Mouse (Mus musculus) embryonic facial prominence, embryonic 13.5 days (tissue): ENCODE measurements around the gene Mrpl41. TPM values are rescaled to one million over a fixed set of nuclear protein-coding genes. Genes with fewer than 3 reads are reported as not detected.
A peak's percentile ranks its signal among the peaks of the same experiment; 100 is the strongest.

Source experiments
- ATAC-seq: fragments of 200-750 bp; cut with Nextera tagmentation; 2 replicates; pipeline ENCODE4 v1.8.0; 2017; ENCODE audit warnings: low read depth; ENCODE audit not compliant: insufficient number of reproducible peaks, insufficient read depth, low FRiP score, low TSS enrichment
- H3K27ac ChIP-seq: fragments of 300-500 bp; sonication (generic); 2 replicates; pipeline ENCODE4 v1.5.1; 2015; ENCODE audit warnings: moderate library complexity, mild to moderate bottlenecking, inconsistent platforms
- H3K27me3 ChIP-seq: fragments of 300-500 bp; sonication (generic); 2 replicates; pipeline ENCODE4 v1.6.1; 2015; ENCODE audit warnings: mild to moderate bottlenecking, inconsistent platforms
- H3K36me3 ChIP-seq: fragments of 300-500 bp; sonication (generic); 2 replicates; pipeline ENCODE4 v1.6.1; 2015; ENCODE audit warnings: mild to moderate bottlenecking, inconsistent platforms
- H3K4me1 ChIP-seq: fragments of 300-500 bp; sonication (generic); 2 replicates; pipeline ENCODE4 v1.6.1; 2015; ENCODE audit warnings: inconsistent platforms
- H3K4me2 ChIP-seq: fragments of 300-500 bp; sonication (generic); 2 replicates; pipeline ENCODE4 v1.6.1; 2015; ENCODE audit warnings: moderate library complexity, mild to moderate bottlenecking, inconsistent platforms
- H3K4me3 ChIP-seq: fragments of 300-500 bp; sonication (generic); 2 replicates; pipeline ENCODE4 v1.5.1; 2015; ENCODE audit warnings: mild to moderate bottlenecking, inconsistent platforms
- H3K9ac ChIP-seq: fragments of 300-500 bp; sonication (generic); 2 replicates; pipeline ENCODE4 v1.6.1; 2015; ENCODE audit warnings: mild to moderate bottlenecking, inconsistent platforms
- H3K9me3 ChIP-seq: fragments of 300-500 bp; sonication (generic); 2 replicates; pipeline ENCODE4 v1.6.1; 2016; ENCODE audit warnings: inconsistent platforms
- WGBS: fragments of 180-500 bp; shearing (Covaris S2); methylation state at CpG from one replicate; pipeline ENCODE4 v1.1.7; 2015; ENCODE audit warnings: mixed read lengths; 5-methylcytosine and 5-hydroxymethylcytosine counted together
- microRNA-seq: library from miRNA; unstranded; fragments of <30 nt; microRNA quantifications from one replicate; pipeline ENCODE4, GENCODE M21; 2016
- polyA plus RNA-seq: library from polyadenylated mRNA; unstranded; fragments of >200 nt; fragmentation: Nextera tagmentation; extraction: Ambion mirVana; gene quantifications from 2 replicates; pipeline ENCODE4 v1.2.1, GENCODE M21; 2015

Mrpl41 gene
- polyA plus RNA-seq, 1 experiment from 2014 or later: 145 TPM

DNA sequence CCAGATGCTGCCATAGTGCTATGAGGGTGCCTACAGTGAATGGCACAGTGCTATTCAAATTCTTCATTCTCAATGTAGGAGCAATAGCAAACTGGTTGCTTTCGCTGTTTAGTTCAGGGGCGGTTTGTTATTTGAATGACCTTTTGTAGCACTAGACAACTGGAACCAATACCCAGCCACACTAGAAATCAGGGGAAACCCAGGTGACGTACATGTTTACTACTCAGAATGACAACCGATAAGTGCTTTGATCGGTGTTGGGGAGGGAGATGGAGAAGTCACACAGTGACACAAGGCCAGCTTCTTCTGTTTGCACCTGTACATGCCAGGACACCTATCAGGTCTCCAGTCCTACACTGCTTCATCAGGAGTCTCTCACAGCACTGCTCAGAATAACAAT, 45.3 kb downstream of the Mrpl41 start:
- Histone ChIP-seq H3K9ac (no peak overlapping the region), H3K27me3 (peaks cover 10% of the 10 kb centered on the region), H3K36me3 (peaks cover 3% of the 10 kb centered on the region; the same call in 1 of the 2 replicates), H3K27ac (no peak overlapping the region), H3K9me3 (no peaks in the 10 kb centered on the region), H3K4me2 (no peak overlapping the region), H3K4me3 (no peak overlapping the region), H3K4me1 (peaks cover 8% of the 10 kb centered on the region)
- 87% methylated on average over 5 of the region's 5 CpGs for WGBS
- ATAC-seq: no peak

DNA sequence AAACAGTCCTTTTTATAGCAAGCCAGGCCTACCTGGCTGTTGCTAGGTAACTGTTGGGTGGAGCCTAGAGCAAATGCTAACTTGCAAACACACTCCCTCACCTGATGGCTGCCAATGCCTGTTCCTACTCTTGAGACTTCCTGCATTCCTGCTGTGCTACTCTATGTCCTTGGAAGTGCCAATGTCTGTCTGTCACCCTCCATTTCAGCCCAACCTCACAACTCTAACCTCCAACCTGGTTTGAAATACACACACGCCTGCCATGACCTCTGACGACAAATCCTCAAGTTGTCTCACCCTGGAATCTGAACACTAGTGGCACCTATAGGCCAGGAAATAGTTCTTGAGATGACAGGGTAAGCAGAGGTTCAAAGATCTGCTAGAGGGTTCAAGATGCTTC, 45.8 kb downstream of the Mrpl41 start:
- no peak for ATAC-seq
- H3K9ac ChIP-seq: no peak overlapping the region

GRCm38 (mm10) chr2:24927810-24928479, 47.0 kb downstream of the Mrpl41 start:
- no peak overlapping the region for H3K9ac ChIP-seq
- H3K9me3 ChIP-seq: no peaks in the 10 kb centered on the region
- peak; percentile 53 for ATAC-seq
- 0 out of 2 replicates have a peak, but pooled peaks cover 2% of the 10 kb centered on the region for H3K27me3 ChIP-seq
- WGBS: 63% methylated on average over 4 of the region's 4 CpGs
- H3K36me3 ChIP-seq: peaks cover 3% of the 10 kb centered on the region; the same call in 1 of the 2 replicates
- H3K4me3 ChIP-seq: no peak overlapping the region
- no peaks in the 10 kb centered on the region for H3K4me1 ChIP-seq
- H3K27ac ChIP-seq: peak overlapping the region; percentile 66
- H3K4me2 ChIP-seq: 0 out of 2 replicates have a peak overlapping the region, but pooled peaks have one; percentile 3

More for the DNA sequence above, 45.8 kb downstream of the Mrpl41 start:
- H3K27me3 ChIP-seq: peaks cover 6% of the 10 kb centered on the region
- 57% methylated on average over 2 of the region's 2 CpGs for WGBS
- peaks cover 3% of the 10 kb centered on the region; the same call in 1 of the 2 replicates for H3K36me3 ChIP-seq
- no peak overlapping the region for H3K27ac ChIP-seq
- H3K4me2 ChIP-seq: no peak overlapping the region
- no peak overlapping the region for H3K4me3 ChIP-seq
- peaks cover 3% of the 10 kb centered on the region for H3K4me1 ChIP-seq
- no peaks in the 10 kb centered on the region for H3K9me3 ChIP-seq

DNA sequence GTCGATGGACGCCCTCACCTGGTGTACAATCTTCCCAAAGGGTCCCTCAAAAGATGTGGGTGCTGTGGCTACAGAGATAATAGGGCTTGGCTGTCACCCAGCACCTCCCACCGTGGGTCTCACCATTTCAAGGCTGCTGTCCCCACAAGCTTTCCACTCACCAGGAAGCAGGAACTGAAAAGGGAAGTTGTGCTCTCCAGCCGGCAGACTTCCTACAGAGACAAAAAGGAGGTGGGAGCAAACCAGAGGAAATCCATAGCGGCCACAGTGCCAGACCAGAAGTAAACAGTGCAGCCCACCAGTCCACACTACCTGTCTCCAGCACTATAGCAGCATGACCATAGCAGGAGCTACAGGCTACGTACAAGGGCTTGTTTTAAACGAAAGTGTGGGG, 47.9 kb downstream of the Mrpl41 start:
- no peak overlapping the region for H3K4me2 ChIP-seq
- H3K4me1 ChIP-seq: no peaks in the 10 kb centered on the region
- no peak overlapping the region for H3K27ac ChIP-seq
- peaks cover 3% of the 10 kb centered on the region; the same call in 1 of the 2 replicates for H3K36me3 ChIP-seq
- H3K9ac ChIP-seq: no peak overlapping the region; the same call in 1 of the 2 replicates
- no peak for ATAC-seq
- H3K9me3 ChIP-seq: no peaks in the 10 kb centered on the region
- 0 out of 2 replicates have a peak, but pooled peaks cover 2% of the 10 kb centered on the region for H3K27me3 ChIP-seq
- no peak overlapping the region for H3K4me3 ChIP-seq
- WGBS: 71% methylated on average over 7 of the region's 7 CpGs

DNA sequence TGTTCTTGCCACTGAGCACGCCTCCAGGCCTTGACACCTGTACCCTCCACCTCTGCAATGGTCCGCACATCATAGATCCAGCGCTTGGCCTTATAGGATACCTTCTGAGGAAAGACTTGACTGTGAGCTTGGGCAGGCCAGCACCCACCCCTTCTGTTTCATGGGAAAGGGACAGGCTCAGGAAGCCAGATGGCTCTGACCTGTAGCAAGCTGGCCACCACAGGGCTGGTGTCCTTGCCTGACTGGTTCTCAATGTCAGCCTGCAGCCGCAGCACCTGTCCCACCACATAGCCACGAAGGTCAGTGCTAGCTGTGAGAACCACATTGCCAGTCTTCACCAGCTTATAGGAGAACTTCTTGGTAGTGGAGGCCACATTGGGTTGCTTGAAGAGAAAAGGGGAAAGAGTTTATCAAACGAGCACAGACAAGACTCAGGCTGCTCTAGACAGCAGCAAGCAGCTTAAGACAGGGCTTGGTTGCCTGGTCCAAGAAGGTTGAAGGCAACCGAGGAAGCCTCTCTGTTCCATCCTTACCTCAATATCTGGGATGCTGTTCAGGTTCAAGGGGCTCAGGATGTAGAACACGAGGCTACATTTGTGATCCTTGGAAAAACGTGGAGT, 48.4 kb downstream of the Mrpl41 start:
- Histone ChIP-seq H3K4me2 (no peak overlapping the region), H3K36me3 (peaks cover 3% of the 10 kb centered on the region; the same call in 1 of the 2 replicates), H3K9me3 (no peaks in the 10 kb centered on the region), H3K4me1 (no peaks in the 10 kb centered on the region), H3K9ac (no peak overlapping the region), H3K27ac (no peak overlapping the region), H3K4me3 (no peak overlapping the region), H3K27me3 (0 out of 2 replicates have a peak, but pooled peaks cover 2% of the 10 kb centered on the region)
- 81% methylated on average over 9 of the region's 9 CpGs for WGBS
- no peak for ATAC-seq

- no peak overlapping the region for H3K4me2 ChIP-seq
- no peak overlapping the region for H3K9ac ChIP-seq
- 0 out of 2 replicates have a peak, but pooled peaks have one; percentile 22 for ATAC-seq
- no peaks in the 10 kb centered on the region for H3K9me3 ChIP-seq
- no peak overlapping the region for H3K4me3 ChIP-seq
- H3K27ac ChIP-seq: no peak overlapping the region
- H3K4me1 ChIP-seq: no peaks in the 10 kb centered on the region
- WGBS: 85% methylated on average over 8 of the region's 8 CpGs
- 0 out of 2 replicates have a peak, but pooled peaks cover 2% of the 10 kb centered on the region for H3K27me3 ChIP-seq
- peaks cover 3% of the 10 kb centered on the region; the same call in 1 of the 2 replicates for H3K36me3 ChIP-seq
Measured at GRCm38 (mm10) chr2:24925284-24925683, 49.6 kb downstream of the Mrpl41 start.

Small RNA genes lying within 50 kb of the gene (microRNA-seq; reads per million reads assigned to microRNA genes)
- not detected for gene Gm22875

Other genes starting within 250 kb of the Mrpl41 start
- 2.4 and 3.6 TPM in 2 replicates for gene Cacna1b, start 211.9 kb downstream of the Mrpl41 start, polyA plus RNA-seq
- 115 and 119 TPM in 2 replicates for gene Ehmt1, start 55.5 kb downstream of the Mrpl41 start, polyA plus RNA-seq
- gene Arrdc1, start 39.8 kb downstream of the Mrpl41 start, polyA plus RNA-seq: 34.8 and 39.0 TPM in 2 replicates
- gene Zmynd19, start 25.3 kb downstream of the Mrpl41 start, polyA plus RNA-seq: 15.9 and 17.2 TPM in 2 replicates
- gene Dph7, start 12.7 kb downstream of the Mrpl41 start, polyA plus RNA-seq: 37.7 and 40.3 TPM in 2 replicates
- 5.6 and 7.1 TPM in 2 replicates for gene Pnpla7, start 935 bp upstream of the Mrpl41 start, polyA plus RNA-seq
- gene Nsmf, start 79.3 kb upstream of the Mrpl41 start, polyA plus RNA-seq: 82.5 and 87.4 TPM in 2 replicates
- gene Entpd8, start 105.2 kb upstream of the Mrpl41 start, polyA plus RNA-seq: not detected in 2 replicates
- gene Noxa1, start 120.1 kb upstream of the Mrpl41 start, polyA plus RNA-seq: 0.17 TPM in 1 of 2 replicates, not detected in the other
- gene Nrarp, start 205.7 kb upstream of the Mrpl41 start, polyA plus RNA-seq: 15.0 and 16.7 TPM in 2 replicates
- 5.1 and 6.1 TPM in 2 replicates for gene Tor4a, start 221.8 kb upstream of the Mrpl41 start, polyA plus RNA-seq
- 110 and 114 TPM in 2 replicates for gene Nelfb, start 236.4 kb upstream of the Mrpl41 start, polyA plus RNA-seq
- gene Stpg3, start 239.5 kb upstream of the Mrpl41 start, polyA plus RNA-seq: 0.15 TPM in 1 of 2 replicates, not detected in the other
- not detected in 2 replicates for gene Fam166a, start 243.6 kb upstream of the Mrpl41 start, polyA plus RNA-seq
- 409 and 438 TPM in 2 replicates for gene Tubb4b, start 249.6 kb upstream of the Mrpl41 start, polyA plus RNA-seq